Mouse (Mus musculus) stomach, postnatal 0 days (tissue): ENCODE results near the gene Mmp14. TPM values are rescaled to one million over a fixed set of nuclear protein-coding genes. Genes with fewer than 3 reads are reported as not detected.

Experiments used
- ATAC-seq: fragments of 200-750 bp; cut with Nextera tagmentation; 2 replicates; pipeline ENCODE4 v1.8.0; 2017; ENCODE audit not compliant: low FRiP score, low TSS enrichment
- DNase-seq: peaks from one replicate; pipeline ENCODE4 v3.0.0-alpha.2; 2016; ENCODE audit warnings: low spot score
- H3K27ac ChIP-seq: fragments of 300-500 bp; sonication (generic); replicated peaks from 2 replicates; pipeline ENCODE4 v1.5.1; 2014; ENCODE audit warnings: mild to moderate bottlenecking, control low read depth
- H3K27me3 ChIP-seq: fragments of 300-500 bp; sonication (generic); 2 replicates; pipeline ENCODE4 v1.6.1; 2014; ENCODE audit warnings: low read length; ENCODE audit not compliant: control insufficient read depth, insufficient read depth
- H3K36me3 ChIP-seq: fragments of 300-500 bp; sonication (generic); 2 replicates; pipeline ENCODE4 v1.6.1; 2014; ENCODE audit warnings: low read length, mixed read lengths; ENCODE audit not compliant: control insufficient read depth, insufficient read depth
- H3K4me1 ChIP-seq: fragments of 300-500 bp; sonication (generic); replicated peaks from 2 replicates; pipeline ENCODE4 v1.6.1; 2014; ENCODE audit warnings: antibody characterized with exemption; ENCODE audit not compliant: control insufficient read depth, insufficient read depth
- H3K4me2 ChIP-seq: fragments of 300-500 bp; sonication (generic); replicated peaks from 2 replicates; pipeline ENCODE4 v1.6.1; 2014; ENCODE audit warnings: low read depth, mild to moderate bottlenecking, control low read depth, moderate library complexity
- H3K4me3 ChIP-seq: fragments of 300-500 bp; sonication (generic); 2 replicates; pipeline ENCODE4 v1.5.1; 2014; ENCODE audit warnings: low read depth, low read length, control low read depth
- H3K9ac ChIP-seq: fragments of 300-500 bp; sonication (generic); 2 replicates; pipeline ENCODE4 v1.6.1; 2014; ENCODE audit warnings: mild to moderate bottlenecking, low read length, control low read depth, mixed read lengths
- H3K9me3 ChIP-seq: fragments of 300-500 bp; sonication (generic); 2 replicates; pipeline ENCODE4 v1.6.1; 2016; ENCODE audit warnings: low read length; ENCODE audit not compliant: control insufficient read depth
- CTCF ChIP-seq: IDR thresholded peaks from 2 replicates; pipeline ENCODE4 v1.5.1; 2016; ENCODE audit warnings: antibody characterized with exemption, low read depth, mild to moderate bottlenecking, moderate library complexity
- EP300 ChIP-seq: optimal IDR thresholded peaks from 2 replicates; pipeline ENCODE3; 2016; ENCODE audit warnings: antibody characterized with exemption
- WGBS: fragments of 180-500 bp; shearing (Covaris S2); extraction: QIAGEN DNeasy Blood & Tissue Kit; methylation state at CpG from one replicate; pipeline ENCODE4 v1.1.7; 2014; 5-methylcytosine and 5-hydroxymethylcytosine counted together
- polyA plus RNA-seq: library from polyadenylated mRNA; unstranded; fragments of >200 nt; fragmentation: Nextera tagmentation; extraction: Ambion mirVana; gene quantifications from 2 replicates; pipeline ENCODE4 v1.2.1, GENCODE M21; 2015

Gene Mmp14
- polyA plus RNA-seq, 1 experiment from 2014 or later, result 63.9 TPM

GRCm38 (mm10) chr14:54442548-54442947, 11.1 kb downstream of the Mmp14 start:
- ATAC-seq, result no peak
- 69% methylated on average over 3 of the region's 3 CpGs for WGBS

DNA sequence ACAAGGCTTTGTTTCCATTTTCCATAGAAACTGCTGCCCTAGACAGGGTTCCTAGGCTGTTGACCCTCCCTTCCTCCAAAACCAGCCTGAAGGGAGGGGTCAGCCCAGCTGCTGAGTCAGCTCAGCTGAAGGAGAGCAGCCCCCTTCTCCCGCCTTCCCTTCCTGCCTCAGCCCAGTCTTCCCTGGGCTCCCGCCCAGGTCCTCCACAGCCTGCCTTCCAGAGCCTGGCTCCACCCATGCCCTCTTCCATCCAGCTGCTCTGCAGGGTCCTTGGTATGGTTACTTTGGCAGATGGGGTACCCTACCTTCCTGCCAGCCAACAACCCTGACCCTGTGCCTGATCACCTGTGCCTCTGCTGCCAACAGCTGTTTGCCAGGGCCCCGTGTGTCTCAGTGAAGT, 11.8 kb downstream of the Mmp14 start:
- no peaks in the 10 kb centered on the region for H3K27me3 ChIP-seq
- TF ChIP-seq EP300 (peak; percentile 59), CTCF (no peak)
- H3K27ac ChIP-seq, result peak overlapping the region; percentile 88
- ATAC-seq (peak; percentile 79; the same call in 1 of the 2 replicates), DNase-seq (peak; percentile 43)
- H3K4me3 ChIP-seq, result no peak overlapping the region
- H3K36me3 ChIP-seq, result peaks cover 22% of the 10 kb centered on the region
- H3K4me1 ChIP-seq, result no peaks in the 10 kb centered on the region
- no peaks in the 10 kb centered on the region for H3K9me3 ChIP-seq
- H3K9ac ChIP-seq, result no peak overlapping the region
- 42% methylated on average over 1 of the region's 3 CpGs for WGBS
- 0 out of 2 replicates have a peak overlapping the region, but pooled peaks have one; percentile 17 for H3K4me2 ChIP-seq

More at GRCm38 (mm10) chr14:54442548-54442947, 11.1 kb downstream of the Mmp14 start:
- TF ChIP-seq CTCF (no peak), EP300 (no peak)
- no peaks in the 10 kb centered on the region for H3K9me3 ChIP-seq
- H3K4me3 ChIP-seq, result no peak overlapping the region
- H3K27ac ChIP-seq, result peak overlapping the region; percentile 88
- no peaks in the 10 kb centered on the region for H3K27me3 ChIP-seq
- H3K4me2 ChIP-seq, result no peak overlapping the region
- H3K9ac ChIP-seq, result 0 out of 2 replicates have a peak overlapping the region, but pooled peaks have one; percentile 8
- no peaks in the 10 kb centered on the region for H3K4me1 ChIP-seq
- DNase-seq, result no peak
- peaks cover 24% of the 10 kb centered on the region for H3K36me3 ChIP-seq

DNA sequence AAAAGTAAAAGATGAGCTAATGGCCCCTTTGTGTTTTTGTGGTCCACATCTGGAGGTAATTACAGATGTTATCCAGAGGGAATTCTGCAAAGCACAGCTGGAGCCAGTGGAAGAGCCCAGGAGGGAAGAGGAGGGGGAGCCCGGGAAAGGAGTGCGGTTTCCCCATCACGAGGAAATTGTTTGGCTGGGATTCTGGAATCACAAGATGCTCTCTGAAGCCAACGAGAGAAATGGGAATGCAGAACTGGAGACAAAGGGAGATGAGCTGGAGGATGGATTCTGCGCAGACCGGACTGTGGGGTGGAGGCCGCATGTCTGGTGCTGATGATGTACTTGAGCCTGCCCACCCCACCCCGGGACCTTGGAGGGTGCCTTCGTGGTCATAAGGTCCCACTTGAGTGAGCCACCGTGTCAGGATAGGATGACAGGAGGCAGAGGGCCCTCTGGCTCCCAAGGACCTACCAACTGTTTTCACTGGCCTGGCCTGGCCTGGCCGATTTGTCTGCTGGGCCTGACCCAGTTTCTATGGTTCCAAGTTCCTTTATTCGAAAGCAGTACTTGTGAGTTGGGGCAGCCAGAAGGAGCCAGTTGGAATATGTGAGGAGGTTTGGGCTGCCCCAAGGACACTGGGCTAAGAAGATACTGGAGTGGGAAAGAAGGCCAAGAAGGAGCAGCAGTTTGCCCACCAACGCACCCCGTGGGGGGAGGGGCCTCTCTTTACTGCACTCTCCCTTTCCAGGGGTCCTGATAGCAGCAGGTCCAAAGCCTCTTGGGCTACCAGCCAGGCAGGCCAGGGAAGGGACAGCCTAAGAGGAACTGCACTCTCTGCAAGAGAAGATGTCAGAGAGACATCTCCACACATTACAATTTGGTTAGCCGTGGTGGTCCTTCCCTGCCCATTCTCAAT, 12.6 kb downstream of the Mmp14 start:
- peaks cover 20% of the 10 kb centered on the region for H3K36me3 ChIP-seq
- no peaks in the 10 kb centered on the region for H3K4me1 ChIP-seq
- H3K4me3 ChIP-seq, result no peak overlapping the region
- DNase-seq, result no peak
- peak; percentile 52; the same call in 1 of the 2 replicates for ATAC-seq
- peak overlapping the region; percentile 88 for H3K27ac ChIP-seq
- H3K27me3 ChIP-seq, result no peaks in the 10 kb centered on the region
- no peak overlapping the region for H3K4me2 ChIP-seq
- H3K9me3 ChIP-seq, result no peaks in the 10 kb centered on the region
- H3K9ac ChIP-seq, result no peak overlapping the region
- TF ChIP-seq EP300, result no peak
- no peak for TF ChIP-seq CTCF
- 58% methylated on average over 15 of the region's 15 CpGs for WGBS

GRCm38 (mm10) chr14:54445476-54445875, 14.1 kb downstream of the Mmp14 start:
- H3K36me3 ChIP-seq, result peaks cover 5% of the 10 kb centered on the region; the same call in 1 of the 2 replicates
- H3K4me2 ChIP-seq, result no peak overlapping the region
- no peak for DNase-seq
- H3K4me1 ChIP-seq, result no peaks in the 10 kb centered on the region
- no peak overlapping the region for H3K4me3 ChIP-seq
- 34% methylated on average over 3 of the region's 3 CpGs for WGBS
- H3K27ac ChIP-seq, result 0 out of 2 replicates have a peak overlapping the region, but pooled peaks have one; percentile 40
- H3K27me3 ChIP-seq, result no peaks in the 10 kb centered on the region
- ATAC-seq, result no peak; the same call in 1 of the 2 replicates
- no peaks in the 10 kb centered on the region for H3K9me3 ChIP-seq
- peak overlapping the region; percentile 23; the same call in 1 of the 2 replicates for H3K9ac ChIP-seq
- TF ChIP-seq CTCF (no peak), EP300 (no peak)

DNA sequence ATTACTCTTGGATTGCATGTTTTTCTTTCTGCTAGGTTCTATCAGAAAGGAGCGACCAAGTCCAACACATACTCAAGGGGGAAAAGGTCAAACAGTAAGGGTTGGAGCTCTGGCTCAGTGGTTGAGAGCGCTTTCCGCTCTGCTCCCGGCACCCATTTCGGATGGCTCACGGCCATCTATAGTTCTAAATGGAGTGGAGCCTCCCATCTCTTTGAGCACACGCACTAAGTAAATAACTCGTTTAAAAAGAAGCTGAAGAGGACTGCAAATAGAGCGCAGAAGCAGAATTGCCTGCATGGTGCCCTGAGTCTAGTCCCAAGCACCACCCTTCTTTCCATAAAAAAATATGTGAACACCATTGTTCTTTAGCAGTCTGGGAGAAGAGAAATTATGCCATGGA, 22.2 kb downstream of the Mmp14 start:
- Histone ChIP-seq H3K4me2 (no peak overlapping the region), H3K27me3 (no peaks in the 10 kb centered on the region), H3K4me3 (no peak overlapping the region), H3K9me3 (no peaks in the 10 kb centered on the region), H3K27ac (no peak overlapping the region), H3K9ac (no peak overlapping the region), H3K4me1 (no peaks in the 10 kb centered on the region), H3K36me3 (no peaks in the 10 kb centered on the region)
- DNase-seq, result no peak
- no peak for ATAC-seq
- TF ChIP-seq EP300 (no peak), CTCF (no peak)
- WGBS, result 62% methylated on average over 9 of the region's 9 CpGs
